Mouse (Mus musculus) G1E (cell line): ENCODE data around the gene Blzf1. TPM values are rescaled to one million over a fixed set of nuclear protein-coding genes. Genes with fewer than 3 reads are reported as not detected.

Experiments used
- ATAC-seq: 2 replicates; pipeline ENCODE4 v1.8.0; 2016; ENCODE audit warnings: mild to moderate bottlenecking; ENCODE audit not compliant: insufficient number of reproducible peaks, poor library complexity, low FRiP score, severe bottlenecking; ENCODE audit errors: extremely low read depth
- DNase-seq: peaks from one replicate; pipeline ENCODE4 v3.0.0; 2012; ENCODE audit warnings: low spot score
- H3K27me3 ChIP-seq: 2 replicates; pipeline ENCODE4 v1.6.1; 2012; ENCODE audit warnings: mild to moderate bottlenecking, low read length, inconsistent platforms; ENCODE audit not compliant: insufficient read depth
- H3K36me3 ChIP-seq: replicated peaks from 2 replicates; pipeline ENCODE3; 2012; ENCODE audit warnings: mild to moderate bottlenecking, inconsistent platforms
- H3K4me1 ChIP-seq: 2 replicates; pipeline ENCODE4 v1.6.1; 2012; ENCODE audit warnings: low read depth, low read length, inconsistent platforms, mixed read lengths; ENCODE audit not compliant: insufficient read depth
- H3K4me3 ChIP-seq: 2 replicates; pipeline ENCODE4 v1.5.1; 2012; ENCODE audit warnings: low read depth, mild to moderate bottlenecking, inconsistent platforms, low read length, moderate library complexity, mixed read lengths
- H3K9me3 ChIP-seq: replicated peaks from 2 replicates; pipeline ENCODE4 v1.6.1; 2012; ENCODE audit warnings: inconsistent platforms
- CTCF ChIP-seq: IDR thresholded peaks from 2 replicates; pipeline ENCODE4 v1.5.1; 2012; ENCODE audit warnings: low read depth, low read length, inconsistent platforms, mixed read lengths
- GATA1 ChIP-seq: IDR thresholded peaks from 2 replicates; pipeline ENCODE4 v1.6.1; 2012; ENCODE audit warnings: borderline replicate concordance, low read length, inconsistent platforms, mixed read lengths
- GATA2 ChIP-seq: IDR thresholded peaks from 2 replicates; pipeline ENCODE4 v1.6.1; 2012; ENCODE audit warnings: low read depth, low read length, inconsistent platforms, borderline replicate concordance
- POLR2AphosphoS5 ChIP-seq: IDR thresholded peaks from 2 replicates; pipeline ENCODE4 v1.6.1; 2012; ENCODE audit warnings: low read depth, low read length, inconsistent platforms; ENCODE audit not compliant: insufficient replicate concordance
- TAL1 ChIP-seq: conservative IDR thresholded peaks from 2 replicates; pipeline ENCODE4 v1.6.1; 2012; ENCODE audit warnings: low read depth, low read length, inconsistent platforms, mixed read lengths
- polyA plus RNA-seq: library from polyadenylated mRNA; stranded (reverse); fragments of >175 nt; gene quantifications from 2 replicates; pipeline ENCODE4 v1.2.3, GENCODE M21; 2012
- total RNA-seq, 2 experiments: library from RNA; stranded (forward) in 1 of 2; stranded (reverse) in 1 of 2; fragments of 200-1000 nt in 1 of 2; fragments of >200 nt in 1 of 2; fragmentation: Nextera tagmentation in 1 of 2; gene quantifications; 2 replicates each; pipeline ENCODE4 v1.2.3; 2014 to 2017

The Blzf1 gene
- total and polyA plus RNA-seq, 3 experiments: 2.2 to 33.4 (median 25.7) TPM

GRCm38 (mm10) chr1:164279332-164279731, 28.0 kb downstream of the Blzf1 start:
- DNase-seq (no peak), ATAC-seq (no peak)
- Histone ChIP-seq H3K9me3 (no peaks in the 10 kb centered on the region), H3K4me1 (peaks cover 11% of the 10 kb centered on the region), H3K27me3 (no peaks in the 10 kb centered on the region), H3K36me3 (peaks cover 36% of the 10 kb centered on the region), H3K4me3 (no peak overlapping the region)
- TF ChIP-seq GATA2: no peak
- TF ChIP-seq POLR2AphosphoS5: no peak

- Histone ChIP-seq H3K27me3 (no peaks in the 10 kb centered on the region), H3K4me1 (peaks cover 14% of the 10 kb centered on the region), H3K9me3 (no peaks in the 10 kb centered on the region), H3K36me3 (peaks cover 21% of the 10 kb centered on the region), H3K4me3 (no peak overlapping the region)
- no peak for ATAC-seq
- no peak for DNase-seq
- TF ChIP-seq GATA1 (no peak), TAL1 (no peak), CTCF (no peak), GATA2 (no peak), POLR2AphosphoS5 (no peak)
Observed at GRCm38 (mm10) chr1:164276552-164276951, 30.7 kb downstream of the Blzf1 start.

GRCm38 (mm10) chr1:164275455-164275954, 31.8 kb downstream of the Blzf1 start, which contains the start of gene Ccdc181:
Gene Ccdc181 (plus strand): TSS chr1:164275585.
- TF ChIP-seq TAL1 (no peak), CTCF (no peak), POLR2AphosphoS5 (no peak), GATA1 (no peak)
- peak within 1 kb of the TSS; percentile 83 for H3K4me3 ChIP-seq
- no peaks in the 10 kb centered on the region for H3K9me3 ChIP-seq
- DNase-seq (peak; percentile 92), ATAC-seq (peak; percentile 100)
- H3K36me3 ChIP-seq: peaks cover 13% of the 10 kb centered on the region
- no peaks in the 10 kb centered on the region for H3K27me3 ChIP-seq
- H3K4me1 ChIP-seq: peaks cover 17% of the 10 kb centered on the region

GRCm38 (mm10) chr1:164273659-164274058, 33.6 kb downstream of the Blzf1 start:
- no peak overlapping the region for H3K4me3 ChIP-seq
- no peak for ATAC-seq
- DNase-seq: no peak
- peaks cover 17% of the 10 kb centered on the region for H3K4me1 ChIP-seq
- H3K27me3 ChIP-seq: no peaks in the 10 kb centered on the region
- peaks cover 2% of the 10 kb centered on the region for H3K36me3 ChIP-seq
- H3K9me3 ChIP-seq: no peaks in the 10 kb centered on the region
- no peak for TF ChIP-seq CTCF
- TF ChIP-seq GATA2: no peak
- no peak for TF ChIP-seq TAL1
- TF ChIP-seq POLR2AphosphoS5: no peak
- TF ChIP-seq GATA1: no peak

GRCm38 (mm10) chr1:164270941-164271340, 36.3 kb downstream of the Blzf1 start:
- Histone ChIP-seq H3K27me3 (no peaks in the 10 kb centered on the region), H3K4me3 (no peak overlapping the region), H3K4me1 (peaks cover 14% of the 10 kb centered on the region), H3K36me3 (peaks cover 8% of the 10 kb centered on the region), H3K9me3 (no peaks in the 10 kb centered on the region)
- no peak for DNase-seq
- ATAC-seq: no peak
- TF ChIP-seq GATA2 (no peak), CTCF (no peak), TAL1 (no peak), GATA1 (no peak), POLR2AphosphoS5 (no peak)

- Histone ChIP-seq H3K4me1 (peaks cover 2% of the 10 kb centered on the region; the same call in 1 of the 2 replicates), H3K27me3 (no peaks in the 10 kb centered on the region), H3K9me3 (no peaks in the 10 kb centered on the region), H3K4me3 (no peak overlapping the region), H3K36me3 (peaks cover 91% of the 10 kb centered on the region)
- no peak for ATAC-seq
- TF ChIP-seq TAL1 (no peak), GATA2 (no peak)
- DNase-seq: no peak
Observed at GRCm38 (mm10) chr1:164261553-164261952, 45.7 kb downstream of the Blzf1 start.

- Histone ChIP-seq H3K36me3 (peaks cover 89% of the 10 kb centered on the region), H3K9me3 (no peaks in the 10 kb centered on the region), H3K4me3 (no peak overlapping the region), H3K27me3 (no peaks in the 10 kb centered on the region), H3K4me1 (peaks cover 2% of the 10 kb centered on the region; the same call in 1 of the 2 replicates)
- no peak for DNase-seq
- no peak for TF ChIP-seq TAL1
- no peak for TF ChIP-seq GATA2
- no peak for TF ChIP-seq CTCF
- no peak for TF ChIP-seq POLR2AphosphoS5
- TF ChIP-seq GATA1: no peak
- no peak for ATAC-seq
Observed at GRCm38 (mm10) chr1:164260171-164261028, 46.9 kb downstream of the Blzf1 start.
